Mouse (Mus musculus) megakaryocyte, embryonic 14.5 days (primary cell): ENCODE measurements at regions not wholly inside any gene's neighbourhood (a gene's known extent, or its start where the extent isn't known, plus 50 kb on each side); places are given as distances from the start of the nearest gene placed in this dataset.

Source experiments
- H3K27me3 ChIP-seq: replicated peaks from 2 replicates; pipeline ENCODE3; 2012; ENCODE audit warnings: inconsistent platforms
- H3K36me3 ChIP-seq: replicated peaks from 2 replicates; pipeline ENCODE3; 2012; ENCODE audit warnings: low read length, inconsistent platforms, mixed read lengths
- H3K4me1 ChIP-seq: 2 replicates; pipeline ENCODE4 v1.6.1; 2012; ENCODE audit warnings: inconsistent platforms
- H3K4me3 ChIP-seq: replicated peaks from 2 replicates; pipeline ENCODE3; 2012; ENCODE audit warnings: moderate library complexity, mild to moderate bottlenecking, inconsistent platforms
- H3K9me3 ChIP-seq: 2 replicates; pipeline ENCODE4 v1.6.1; 2012; ENCODE audit warnings: inconsistent platforms
- FLI1 ChIP-seq: IDR thresholded peaks from 2 replicates; pipeline ENCODE4 v1.6.1; 2012; ENCODE audit warnings: low read length, inconsistent platforms, mixed read lengths
- GATA1 ChIP-seq: IDR thresholded peaks from 3 replicates; pipeline ENCODE4 v1.6.1; 2012; ENCODE audit warnings: mixed read lengths, low read length, inconsistent platforms, borderline replicate concordance

GRCm38 (mm10) chr8:87236438-87236837 is 236.0 kb downstream of the Cbln1 start:
- Histone ChIP-seq H3K9me3 (no peaks in the 10 kb centered on the region), H3K4me1 (no peaks in the 10 kb centered on the region), H3K27me3 (no peaks in the 10 kb centered on the region), H3K4me3 (no peak overlapping the region), H3K36me3 (no peaks in the 10 kb centered on the region)
- no peak for TF ChIP-seq GATA1
- no peak for TF ChIP-seq FLI1

- Histone ChIP-seq H3K36me3 (no peaks in the 10 kb centered on the region), H3K4me1 (no peaks in the 10 kb centered on the region), H3K9me3 (no peaks in the 10 kb centered on the region), H3K4me3 (no peak overlapping the region), H3K27me3 (no peaks in the 10 kb centered on the region)
- TF ChIP-seq FLI1 (no peak), GATA1 (no peak)
These were observed 236.9 kb downstream of the Cbln1 start for GRCm38 (mm10) chr8:87235341-87236075.

- Histone ChIP-seq H3K4me1 (no peaks in the 10 kb centered on the region), H3K36me3 (no peaks in the 10 kb centered on the region), H3K27me3 (no peaks in the 10 kb centered on the region), H3K4me3 (no peak overlapping the region), H3K9me3 (no peaks in the 10 kb centered on the region)
- no peak for TF ChIP-seq GATA1
- TF ChIP-seq FLI1: no peak
These were observed 238.1 kb downstream of the Cbln1 start for GRCm38 (mm10) chr8:87234336-87234735.

- Histone ChIP-seq H3K4me3 (no peak overlapping the region), H3K36me3 (no peaks in the 10 kb centered on the region), H3K4me1 (no peaks in the 10 kb centered on the region), H3K27me3 (no peaks in the 10 kb centered on the region), H3K9me3 (peaks cover 4% of the 10 kb centered on the region; the same call in 1 of the 2 replicates)
- TF ChIP-seq FLI1: no peak
- no peak for TF ChIP-seq GATA1
These were observed 238.5 kb downstream of the Cbln1 start for GRCm38 (mm10) chr8:87233805-87234331.

GRCm38 (mm10) chr8:87231762-87232161 is 240.6 kb downstream of the Cbln1 start:
- Histone ChIP-seq H3K9me3 (peaks cover 21% of the 10 kb centered on the region), H3K27me3 (no peaks in the 10 kb centered on the region), H3K4me3 (no peak overlapping the region), H3K36me3 (no peaks in the 10 kb centered on the region), H3K4me1 (no peaks in the 10 kb centered on the region)
- TF ChIP-seq GATA1: no peak
- no peak for TF ChIP-seq FLI1

GRCm38 (mm10) chr8:87230096-87230495 is 242.3 kb downstream of the Cbln1 start:
- Histone ChIP-seq H3K36me3 (no peaks in the 10 kb centered on the region), H3K4me3 (no peak overlapping the region), H3K4me1 (no peaks in the 10 kb centered on the region), H3K9me3 (peaks cover 27% of the 10 kb centered on the region), H3K27me3 (no peaks in the 10 kb centered on the region)
- no peak for TF ChIP-seq FLI1
- TF ChIP-seq GATA1: no peak

- no peak overlapping the region for H3K4me3 ChIP-seq
- no peaks in the 10 kb centered on the region for H3K4me1 ChIP-seq
- peaks cover 27% of the 10 kb centered on the region for H3K9me3 ChIP-seq
- no peak for TF ChIP-seq GATA1
- no peak for TF ChIP-seq FLI1
- H3K36me3 ChIP-seq: no peaks in the 10 kb centered on the region
- H3K27me3 ChIP-seq: no peaks in the 10 kb centered on the region
These were observed 243.2 kb downstream of the Cbln1 start for GRCm38 (mm10) chr8:87229182-87229581.

- Histone ChIP-seq H3K4me3 (no peak overlapping the region), H3K9me3 (peaks cover 27% of the 10 kb centered on the region), H3K4me1 (no peaks in the 10 kb centered on the region), H3K36me3 (no peaks in the 10 kb centered on the region), H3K27me3 (no peaks in the 10 kb centered on the region)
- TF ChIP-seq GATA1: no peak
- TF ChIP-seq FLI1: no peak
These were observed 243.6 kb downstream of the Cbln1 start for GRCm38 (mm10) chr8:87228777-87229176.

GRCm38 (mm10) chr8:87225504-87226425 is 246.6 kb downstream of the Cbln1 start:
- peaks cover 40% of the 10 kb centered on the region for H3K9me3 ChIP-seq
- no peaks in the 10 kb centered on the region for H3K27me3 ChIP-seq
- TF ChIP-seq GATA1 (no peak), FLI1 (no peak)
- H3K4me1 ChIP-seq: no peaks in the 10 kb centered on the region
- H3K36me3 ChIP-seq: no peaks in the 10 kb centered on the region
- no peak overlapping the region for H3K4me3 ChIP-seq

- H3K4me3 ChIP-seq: no peak overlapping the region
- no peaks in the 10 kb centered on the region for H3K36me3 ChIP-seq
- peaks cover 16% of the 10 kb centered on the region for H3K9me3 ChIP-seq
- no peaks in the 10 kb centered on the region for H3K27me3 ChIP-seq
- no peaks in the 10 kb centered on the region for H3K4me1 ChIP-seq
- no peak for TF ChIP-seq FLI1
These were observed 251.8 kb downstream of the Cbln1 start for GRCm38 (mm10) chr8:87220581-87220980.
